Mouse (Mus musculus) embryonic fibroblast, embryonic 13.5 days (primary cell): ENCODE measurements around the gene Nol4l.

ENCODE experiments used
- CTCF ChIP-seq: IDR thresholded peaks from 2 replicates; pipeline ENCODE4 v1.5.1; 2011; ENCODE audit warnings: mild to moderate bottlenecking, control low read depth, low read length, moderate library complexity, borderline replicate concordance; ENCODE audit not compliant: insufficient read depth
- POLR2A ChIP-seq: IDR thresholded peaks from 2 replicates; pipeline ENCODE4 v1.6.1; 2011; ENCODE audit warnings: low read depth, mild to moderate bottlenecking, control low read depth, low read length, moderate library complexity

DNA sequence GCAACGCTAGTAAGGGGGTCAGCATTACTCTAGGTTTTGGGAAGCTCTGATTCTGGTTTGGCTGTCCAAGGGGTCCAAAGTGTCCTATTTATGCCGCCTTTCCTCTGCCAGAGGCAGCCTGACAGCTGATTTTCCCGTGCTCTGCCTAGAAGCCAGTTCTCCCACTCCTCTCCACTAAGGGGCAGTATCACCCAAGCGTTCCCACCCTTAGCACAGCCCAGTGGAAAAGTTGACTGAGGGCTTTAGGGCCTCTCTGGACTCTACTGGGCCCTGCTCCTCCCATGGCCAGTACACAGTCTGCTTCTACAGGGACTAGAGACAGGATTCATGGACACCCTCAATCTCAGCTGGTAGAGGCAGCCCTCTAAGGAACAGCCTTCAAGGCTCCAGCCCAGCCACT lies 51.2 kb downstream of the Nol4l start:
- TF ChIP-seq CTCF, result peak; percentile 80
- TF ChIP-seq POLR2A, result no peak
